Mouse (Mus musculus) adrenal gland, adult 18-20 months (tissue): ENCODE measurements around the gene Notch4. TPM values are rescaled to one million over a fixed set of nuclear protein-coding genes. Genes with fewer than 3 reads are reported as not detected.
A peak's percentile ranks its signal among the peaks of the same experiment; 100 is the strongest.
"Not testable (repeated sequence)": the region's sequence is repeated elsewhere in the genome, so short reads cannot be mapped to it uniquely, and the experiment has no call there.

Source experiments
- DNase-seq, 2 experiments: peaks; one replicate each; pipeline ENCODE4 v3.0.0; 2021 to 2022; ENCODE audit warnings: low spot score in 2 of 2
- long read RNA-seq, 2 experiments: library from polyadenylated mRNA; stranded (forward); transcript quantifications; one replicate each; pipeline ENCODE4 v2.0.0; 2021
- total RNA-seq, 2 experiments: library from RNA; stranded (reverse); gene quantifications; 1 replicate in 1 of 2; 2 replicates in 1 of 2; pipeline ENCODE4 v1.2.3; 2021

Notch4 gene
- total RNA-seq: 10 to 100 TPM; 26.2 to 31.5 TPM
- long read RNA-seq, experiment 1, full-length matches to known transcripts: 4 of 10 reads
- long read RNA-seq, experiment 1, partial matches to known transcripts: 4 of 10 reads
- long read RNA-seq, experiment 1, other reads (novel, unspliced or antisense): 2 of 10 reads
- long read RNA-seq, experiment 2, partial matches to known transcripts: 12 of 14 reads
- long read RNA-seq, experiment 2, other reads (novel, unspliced or antisense): 1 of 14 reads

DNA sequence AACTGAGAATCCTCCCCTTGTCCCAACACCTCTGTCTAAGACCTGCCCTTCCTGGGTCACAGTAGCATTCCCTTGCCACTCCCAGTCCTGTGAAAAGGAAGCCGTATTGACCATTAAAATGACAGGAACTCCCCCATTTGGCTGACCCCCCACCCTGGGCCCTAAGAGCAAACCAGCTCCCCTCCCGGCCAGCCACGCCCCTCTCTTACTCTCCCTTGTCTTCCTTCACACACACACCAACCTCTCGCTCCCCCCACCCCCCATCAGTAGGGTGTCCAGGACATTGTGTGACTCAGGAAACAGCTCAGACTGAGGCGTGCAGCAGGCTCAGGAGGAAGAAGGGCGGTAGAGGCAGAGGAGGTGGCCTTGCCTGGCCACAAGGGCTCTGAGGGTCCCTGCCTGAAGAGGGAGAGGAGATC is at the start of gene Notch4:
TSS of gene Notch4 (plus strand) at position 266 of the 419 bp plus-strand sequence.
- DNase-seq: peak in 1 of 2 experiments; percentile 47

DNA sequence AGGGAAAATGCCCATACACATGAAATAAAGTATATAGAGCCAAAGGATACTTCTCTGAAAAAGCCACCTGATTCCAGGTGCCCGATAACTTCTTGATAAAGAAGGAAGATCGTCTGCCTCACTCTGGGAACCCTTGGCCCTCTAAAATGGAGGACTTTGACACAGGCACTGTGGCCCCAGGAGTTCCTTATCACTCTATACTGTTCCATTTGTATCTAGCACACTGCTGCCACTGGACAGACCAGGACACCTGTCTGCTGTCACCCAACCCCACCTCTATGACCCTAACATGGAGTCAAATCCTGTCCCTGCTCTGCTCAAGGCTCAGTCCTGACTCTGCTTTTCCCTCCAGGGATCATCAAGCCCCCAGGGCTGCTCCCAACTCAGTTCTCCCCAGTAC is 47.6 kb upstream of the Notch4 start:
- no peak for DNase-seq

DNA sequence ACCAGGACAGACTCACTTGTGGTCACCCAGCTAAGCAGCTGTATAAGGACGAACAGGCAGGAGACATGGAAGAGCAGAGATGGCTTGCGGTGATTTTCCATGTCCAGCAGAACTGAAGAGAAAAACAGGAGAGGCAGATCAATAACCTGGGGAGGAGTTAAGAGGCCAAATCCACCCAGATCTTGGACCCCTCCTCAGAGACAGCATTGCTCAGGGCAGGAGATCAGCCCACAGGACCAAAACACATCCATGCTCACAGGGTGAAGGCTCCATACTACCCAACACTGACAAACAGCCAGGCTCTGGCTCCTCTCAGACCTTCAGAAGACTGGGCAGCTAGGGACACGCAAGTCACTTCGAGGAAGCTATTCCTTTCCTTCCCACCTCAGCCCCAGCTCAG is 46.8 kb upstream of the Notch4 start, which contains the start of gene Btnl6:
TSS of gene Btnl6 (minus strand) at position 101 of the 400 bp plus-strand sequence.
- no peak for DNase-seq

DNA sequence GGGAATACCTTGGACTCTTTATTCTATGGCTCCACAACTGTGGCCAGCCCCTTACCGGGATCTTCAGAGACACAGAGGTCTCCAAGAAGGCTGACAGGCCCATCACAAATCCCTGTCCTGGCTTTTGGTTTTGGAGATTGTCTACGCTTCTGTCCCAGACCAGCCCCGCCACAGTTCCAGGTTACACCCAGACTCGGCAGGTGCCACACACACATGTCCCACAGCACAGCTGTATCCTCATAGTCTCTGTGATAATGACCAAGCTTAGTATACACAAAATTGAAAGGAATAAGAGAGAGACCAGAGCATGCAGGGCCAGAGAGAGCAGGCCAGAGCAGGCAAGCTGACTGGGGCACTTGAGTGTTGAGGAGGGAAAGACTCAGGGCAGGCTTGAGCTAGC is 46.3 kb upstream of the Notch4 start:
- DNase-seq: no peak

DNA sequence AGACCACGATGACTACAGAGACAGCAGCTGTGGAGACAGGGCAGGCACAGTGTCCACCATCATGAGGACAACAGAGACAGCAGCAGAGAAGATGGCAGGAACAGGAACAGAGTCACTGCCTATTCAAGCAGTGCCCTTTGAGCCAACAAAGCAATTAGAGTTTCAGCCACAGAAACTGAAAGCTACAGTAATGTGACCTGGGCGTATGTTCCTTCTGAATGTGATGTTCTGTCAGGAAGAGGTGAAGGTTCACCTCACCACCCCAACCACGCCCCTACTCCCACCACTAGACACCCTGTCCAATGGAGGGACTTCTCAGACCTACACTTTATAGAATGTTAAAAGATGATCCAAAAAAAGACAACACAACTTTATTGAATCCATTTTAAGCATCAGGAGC is 45.5 kb upstream of the Notch4 start:
- DNase-seq: not testable (repeated sequence)

DNA sequence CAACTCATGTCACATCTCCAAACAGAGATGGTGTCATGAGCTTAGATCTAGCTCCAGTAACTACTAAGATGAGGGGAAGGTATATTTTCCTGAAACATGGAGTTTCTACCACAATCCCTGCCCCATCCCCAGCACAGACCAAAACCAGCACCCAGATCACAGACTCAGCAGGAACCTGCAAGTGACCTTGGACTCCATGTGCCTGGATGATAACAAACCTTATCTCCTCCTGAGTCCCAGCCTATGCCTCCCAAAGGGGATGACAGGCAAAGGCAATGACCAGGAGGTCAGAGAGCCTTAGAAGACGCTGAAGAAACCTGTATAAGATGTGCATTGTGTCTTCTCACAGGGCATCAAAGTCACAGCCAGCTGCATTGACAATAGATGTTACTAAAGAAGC is 45.1 kb upstream of the Notch4 start:
- DNase-seq: no peak

DNA sequence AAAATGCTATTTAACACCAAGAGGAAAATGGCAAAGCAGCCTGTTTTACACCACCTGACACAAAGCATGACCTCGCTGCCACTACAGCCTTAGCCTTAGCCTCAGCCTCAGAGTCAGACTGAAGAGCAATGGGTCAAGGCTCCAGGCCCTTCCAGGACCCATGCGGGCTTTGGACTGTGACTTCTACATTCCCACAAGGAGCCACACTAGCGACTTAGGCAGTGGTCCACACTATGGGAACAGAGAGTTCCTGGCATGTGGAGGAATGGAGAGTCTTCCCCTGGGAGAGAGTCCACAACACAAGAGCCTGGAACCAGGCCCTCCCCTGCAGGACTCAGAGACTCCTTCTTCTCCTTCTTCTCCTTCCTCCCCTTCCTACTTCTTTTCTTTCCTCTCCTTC is 31.4 kb upstream of the Notch4 start:
- no peak for DNase-seq

DNA sequence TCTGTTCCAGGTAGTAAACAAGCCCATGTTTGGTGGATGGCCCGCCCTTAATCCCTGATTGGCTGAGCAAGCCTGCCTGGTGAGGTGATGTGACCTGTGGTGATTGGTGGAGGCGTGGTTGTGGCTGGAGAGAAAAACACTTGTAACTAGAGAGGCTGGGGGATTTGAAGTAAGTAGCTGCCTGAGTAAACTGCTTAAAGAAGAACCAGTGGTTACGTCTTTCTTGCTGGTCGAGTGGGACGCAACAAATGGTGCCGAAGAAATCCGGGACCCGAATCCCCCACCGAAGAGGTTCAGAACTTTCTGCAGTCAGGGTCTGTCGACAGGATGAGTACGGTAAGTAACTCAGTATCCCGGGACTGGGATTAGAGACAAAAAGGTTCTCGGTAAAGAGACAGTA is 20.5 kb upstream of the Notch4 start:
- DNase-seq: peak in 1 of 2 experiments; percentile 10

DNA sequence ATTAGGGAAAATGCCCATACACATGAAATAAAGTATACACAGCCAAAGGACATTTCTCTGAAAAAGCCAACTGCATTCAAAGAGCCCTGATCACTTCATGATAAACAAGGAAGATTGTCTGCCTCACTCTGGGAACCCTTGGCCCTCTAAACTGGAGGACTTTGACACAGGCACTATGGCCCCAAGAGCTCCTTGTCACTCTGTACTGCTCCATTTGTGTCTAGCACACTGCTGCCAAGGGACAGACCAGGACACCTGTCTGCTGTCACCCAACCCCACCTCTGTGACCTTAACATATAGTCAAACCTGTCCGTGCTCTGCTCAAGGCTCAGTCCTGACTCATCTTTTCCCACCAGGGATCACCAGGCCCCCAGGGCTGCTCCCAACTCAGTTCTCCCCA is 17.3 kb upstream of the Notch4 start:
- peak in 1 of 2 experiments; percentile 8 for DNase-seq

DNA sequence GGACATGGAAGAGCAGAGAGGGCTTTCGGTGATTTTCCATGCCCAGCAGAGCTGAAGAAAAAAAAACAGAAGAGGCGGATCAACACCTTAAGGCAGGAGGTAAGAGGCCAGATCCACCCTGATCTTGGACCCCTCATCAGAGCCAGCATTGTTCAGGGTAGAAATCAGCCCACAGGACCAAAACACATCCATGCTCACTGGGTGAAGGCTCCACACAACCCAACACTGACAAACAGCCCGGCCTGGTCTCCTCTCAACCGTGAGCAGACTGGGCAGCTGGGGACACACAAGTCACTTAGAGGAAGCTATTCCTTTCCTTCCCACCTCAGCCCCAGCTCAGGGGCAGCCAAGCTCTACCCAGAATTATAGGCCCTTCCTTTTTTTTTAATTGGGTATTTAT is 16.5 kb upstream of the Notch4 start:
- peak in 1 of 2 experiments; percentile 5 for DNase-seq

DNA sequence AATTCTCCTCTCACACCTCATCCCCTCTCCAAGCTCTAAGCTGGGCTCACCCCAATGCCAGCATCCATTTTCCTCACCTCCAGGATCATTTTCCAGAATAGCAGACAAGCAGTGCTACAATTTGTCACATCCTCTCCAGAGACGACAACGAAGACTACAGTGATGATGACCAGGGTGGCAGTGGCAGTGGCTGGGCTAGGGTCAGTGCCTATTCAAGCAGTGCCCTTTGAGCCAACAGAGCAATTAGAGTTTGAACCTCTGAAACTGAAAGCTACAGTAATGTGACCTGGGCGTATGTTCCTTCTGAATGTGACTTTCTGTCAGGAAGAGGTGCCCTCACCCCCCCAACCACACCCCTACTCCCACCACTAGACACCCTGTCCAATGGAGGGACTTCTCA is 14.9 kb upstream of the Notch4 start:
- peak in 1 of 2 experiments; percentile 11 for DNase-seq

DNA sequence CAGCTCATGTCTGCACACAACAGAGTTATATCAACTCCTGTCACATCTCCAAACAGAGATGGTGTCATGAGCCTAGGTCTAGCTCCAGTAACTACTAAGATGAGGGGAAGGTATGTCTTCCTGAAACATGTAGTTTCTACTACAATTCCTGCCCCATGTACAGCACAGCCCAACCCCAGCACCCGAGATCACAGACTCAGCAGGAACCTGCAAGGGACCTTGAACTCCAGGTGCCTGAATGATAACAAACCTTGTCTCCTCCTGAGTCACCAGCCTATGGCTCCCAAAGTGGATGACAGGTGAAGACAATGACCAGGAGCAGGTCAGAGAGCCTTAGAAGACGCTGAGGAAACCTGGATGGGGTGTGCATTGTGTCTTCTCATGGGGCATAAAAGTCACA is 14.2 kb upstream of the Notch4 start:
- peak in 1 of 2 experiments; percentile 6 for DNase-seq

DNA sequence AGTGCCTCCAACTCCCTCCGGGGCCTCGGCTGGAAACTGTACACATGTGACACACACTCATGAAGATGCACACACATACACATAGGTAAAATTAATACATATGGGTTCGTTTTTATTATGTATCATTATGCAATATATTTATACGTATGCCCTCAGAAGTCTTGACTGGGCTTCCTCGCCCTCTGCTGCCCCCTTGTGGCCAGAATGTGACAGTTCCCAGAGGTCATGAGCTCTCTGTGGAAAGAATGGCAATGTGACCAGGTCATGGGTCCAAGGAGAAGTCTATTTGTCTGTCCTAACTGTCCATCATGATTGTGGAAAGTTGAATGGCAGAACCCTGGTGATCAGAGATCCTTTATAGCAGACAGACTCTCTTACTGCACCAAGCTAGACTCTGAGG is 8.6 kb upstream of the Notch4 start:
- peak; percentile 82 to 86 for DNase-seq

DNA sequence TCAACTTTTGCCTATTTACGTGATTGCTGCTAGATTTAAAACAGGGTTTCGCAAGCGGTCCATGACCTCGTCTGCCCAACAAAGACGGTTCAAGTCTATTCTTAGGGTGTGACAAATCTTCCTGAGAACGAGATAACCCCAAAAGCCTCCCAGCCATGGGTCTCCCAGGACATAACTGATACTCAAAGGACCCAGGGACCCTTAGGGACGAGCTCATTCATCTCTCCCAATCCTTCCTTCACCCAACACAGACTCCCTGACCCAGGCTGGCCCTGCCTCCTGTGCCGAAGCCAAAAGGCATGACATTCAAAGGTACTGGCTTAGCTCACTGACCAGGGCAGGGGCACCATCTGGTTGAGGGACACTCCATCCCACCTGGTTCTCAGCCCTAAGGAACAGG is 7.7 kb upstream of the Notch4 start:
- no peak for DNase-seq

DNA sequence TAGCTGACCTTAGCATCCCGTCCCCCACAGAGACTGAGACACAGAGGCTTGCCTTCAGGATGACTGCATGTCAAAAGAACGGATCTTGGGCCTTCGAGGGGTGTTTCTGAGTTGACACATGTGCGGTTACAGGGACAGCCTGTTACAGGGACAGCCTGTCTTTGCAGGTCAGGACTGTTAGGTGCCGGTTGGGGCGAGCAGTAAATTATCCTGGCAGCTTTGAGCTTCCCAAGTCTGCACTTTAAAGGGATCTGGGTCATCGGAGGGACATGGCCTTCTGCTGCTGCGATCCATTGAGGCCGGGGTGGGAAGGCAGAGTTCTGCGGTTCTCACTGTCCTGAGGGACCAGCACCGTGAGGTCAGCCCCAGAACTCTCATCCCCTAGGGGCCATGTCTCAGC is 6.7 kb upstream of the Notch4 start:
- DNase-seq: no peak

DNA sequence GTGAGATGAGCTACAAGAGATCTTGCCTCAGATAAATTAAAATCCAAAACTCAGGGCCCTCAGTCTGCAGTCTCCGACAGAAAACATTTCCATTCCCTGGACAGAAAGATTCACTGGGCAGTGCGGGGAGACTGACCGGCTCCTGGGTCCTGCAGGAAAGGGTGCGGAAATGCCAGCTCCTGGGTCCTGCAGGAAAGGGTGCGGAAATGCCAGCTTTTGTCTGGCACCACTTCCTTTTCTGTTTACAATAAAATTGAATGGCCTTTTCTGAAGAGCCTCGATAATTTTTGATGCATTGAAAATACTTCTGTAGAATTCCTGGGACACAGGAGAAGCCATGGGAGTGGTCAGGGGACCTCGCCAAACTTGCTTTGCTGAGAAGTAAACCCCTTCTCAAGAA is 5.0 kb upstream of the Notch4 start:
- no peak for DNase-seq

DNA sequence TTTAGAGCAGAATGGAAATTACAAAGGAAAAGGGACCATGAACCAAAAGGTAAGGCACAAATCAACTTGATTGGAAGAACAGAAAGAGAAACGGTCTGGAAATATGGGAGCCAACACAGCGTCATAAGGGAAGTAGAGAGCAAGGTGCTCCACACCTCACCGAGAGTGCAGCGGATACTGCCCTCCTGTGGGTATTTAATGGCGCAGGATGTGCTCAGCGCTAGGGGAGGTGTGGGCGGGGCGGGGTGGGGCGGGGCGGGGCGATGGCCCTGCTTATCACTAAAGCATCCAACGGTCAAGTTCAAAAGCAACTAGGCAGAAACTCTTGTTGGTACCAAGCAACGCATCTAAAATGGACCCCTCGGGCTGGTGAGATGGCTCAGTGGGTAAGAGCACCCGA is 4.2 kb upstream of the Notch4 start:
- no peak for DNase-seq

DNA sequence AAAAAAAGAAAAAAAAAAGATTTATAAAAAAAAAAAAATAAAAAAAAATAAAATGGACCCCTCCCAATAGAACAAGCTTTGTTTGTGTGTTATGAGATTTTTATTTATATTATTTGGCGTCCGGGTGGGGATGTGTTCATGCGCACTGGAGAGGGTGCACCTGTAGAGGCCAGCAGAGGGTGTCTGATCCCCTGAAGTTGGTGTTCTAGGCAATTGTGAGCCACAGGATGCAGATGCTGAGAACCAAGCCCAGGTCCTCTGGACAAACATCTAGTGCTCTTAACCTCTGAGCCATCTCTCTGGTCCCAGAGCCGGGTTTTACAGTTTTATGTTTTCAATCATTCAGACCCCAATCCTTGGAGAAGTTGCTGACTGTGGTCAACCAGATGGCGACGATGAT is 3.6 kb upstream of the Notch4 start:
- no peak for DNase-seq

DNA sequence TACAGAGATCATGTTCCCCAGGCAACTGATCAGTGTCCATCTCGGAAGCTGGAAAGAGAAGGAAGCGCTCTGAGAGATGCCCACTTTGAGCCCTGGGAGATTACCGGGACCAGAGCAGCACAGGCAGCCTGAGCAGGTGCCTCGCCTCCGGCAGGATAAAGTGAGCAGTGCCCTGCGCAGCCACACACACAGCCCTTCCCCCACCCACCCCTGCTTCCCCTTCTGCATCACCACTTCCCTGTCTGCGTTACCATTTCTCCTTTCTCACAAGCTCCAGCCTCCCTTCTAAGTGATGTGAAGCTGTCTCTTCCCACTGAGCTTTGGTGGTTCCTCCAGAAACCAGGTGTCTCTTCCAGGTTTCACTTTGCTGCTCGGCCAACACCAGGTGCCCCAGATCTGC is 2.9 kb upstream of the Notch4 start:
- DNase-seq: no peak

DNA sequence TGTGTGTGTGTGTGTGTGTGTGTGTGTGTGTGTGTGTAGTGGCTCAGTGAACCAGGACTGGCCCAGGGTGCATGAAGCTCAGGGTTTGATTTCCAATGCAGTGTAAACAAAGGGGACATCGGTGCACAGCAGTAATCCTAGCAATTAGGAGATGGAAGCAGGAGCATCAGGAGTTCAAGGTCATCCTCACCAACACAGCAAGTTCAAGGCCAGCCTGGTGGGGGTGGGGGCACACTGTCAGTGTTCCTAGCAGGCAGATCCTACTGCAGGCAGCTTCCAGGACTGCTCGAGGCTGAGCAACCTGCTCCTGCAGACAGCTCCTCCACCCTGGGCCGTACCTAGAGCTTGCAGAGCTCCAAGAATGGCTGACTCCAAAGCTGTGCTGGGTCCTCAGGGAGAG is 1.5 kb upstream of the Notch4 start:
- no peak for DNase-seq

DNA sequence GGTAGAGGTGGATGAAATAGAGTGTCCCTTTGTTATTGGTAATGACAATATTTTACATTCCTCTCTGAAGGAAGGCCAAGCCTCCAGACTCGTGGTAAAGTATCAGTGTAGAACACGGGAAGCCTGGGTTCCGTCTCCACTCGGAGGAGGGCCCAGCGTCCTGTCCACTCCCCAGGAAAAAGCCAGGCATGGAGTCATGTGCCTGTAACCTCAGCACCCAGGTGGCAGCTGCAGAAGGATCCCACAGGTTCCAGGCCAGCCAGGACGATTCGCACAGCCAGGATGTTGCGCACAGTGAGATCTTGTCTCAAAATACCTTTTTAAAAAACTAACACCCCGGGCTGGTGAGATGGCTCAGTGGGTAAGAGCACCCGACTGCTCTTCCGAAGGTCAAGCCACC is 714 bp upstream of the Notch4 start:
- DNase-seq: no peak

DNA sequence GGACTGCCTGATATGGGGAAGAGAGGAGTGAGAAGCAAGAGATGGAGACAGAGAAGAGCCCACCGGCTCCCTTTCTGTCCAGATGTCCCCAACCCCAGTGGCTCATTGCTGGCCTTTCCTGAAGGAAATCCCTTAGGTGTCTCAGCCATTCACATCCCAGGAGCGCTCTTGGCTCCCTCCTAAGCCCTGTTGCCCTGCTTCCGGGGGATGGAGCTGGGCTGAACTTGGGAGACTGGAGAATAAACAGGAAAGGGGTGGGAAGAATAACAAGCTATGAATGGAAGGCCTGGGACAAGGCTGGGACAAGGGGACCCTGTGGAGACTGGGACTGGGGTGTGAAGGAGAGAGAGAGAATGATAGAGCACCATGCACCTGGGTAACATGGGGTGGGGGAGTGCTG is 728 bp downstream of the Notch4 start:
- DNase-seq: no peak

DNA sequence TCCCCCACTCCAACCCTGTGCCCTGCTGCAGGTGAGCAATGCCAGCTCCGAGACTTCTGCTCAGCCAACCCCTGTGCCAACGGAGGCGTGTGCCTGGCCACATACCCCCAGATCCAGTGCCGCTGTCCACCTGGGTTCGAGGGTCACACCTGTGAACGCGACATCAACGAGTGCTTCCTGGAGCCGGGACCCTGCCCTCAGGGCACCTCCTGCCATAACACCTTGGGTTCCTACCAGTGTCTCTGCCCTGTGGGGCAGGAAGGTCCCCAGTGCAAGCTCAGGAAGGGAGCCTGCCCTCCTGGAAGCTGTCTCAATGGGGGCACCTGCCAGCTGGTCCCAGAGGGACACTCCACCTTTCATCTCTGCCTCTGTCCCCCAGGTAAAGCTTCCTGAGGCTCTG is 3.2 kb downstream of the Notch4 start:
- DNase-seq: no peak

DNA sequence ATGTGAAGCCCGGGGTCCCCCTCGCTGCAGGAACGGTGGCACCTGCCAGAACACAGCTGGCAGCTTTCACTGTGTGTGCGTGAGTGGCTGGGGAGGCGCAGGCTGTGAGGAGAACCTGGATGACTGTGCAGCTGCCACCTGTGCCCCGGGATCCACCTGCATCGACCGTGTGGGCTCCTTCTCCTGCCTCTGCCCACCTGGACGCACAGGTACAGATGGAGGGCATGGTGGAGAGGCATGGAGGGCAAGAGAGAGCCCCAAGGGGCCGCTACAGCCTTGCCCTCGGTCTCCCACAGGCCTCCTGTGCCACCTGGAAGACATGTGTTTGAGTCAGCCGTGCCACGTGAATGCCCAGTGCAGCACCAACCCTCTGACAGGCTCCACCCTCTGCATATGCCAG is 4.4 kb downstream of the Notch4 start:
- DNase-seq: no peak
